Mouse (Mus musculus) small intestine, adult 2 months (tissue): Measurements from ENCODE around the gene Anks1.

ENCODE experiments used
- CTCF ChIP-seq: fragments of 200-500 bp; IDR thresholded peaks from 2 replicates; pipeline ENCODE4 v1.5.1; 2012; ENCODE audit warnings: low read depth, mild to moderate bottlenecking, control low read depth, inconsistent platforms, low read length, moderate library complexity, mixed read lengths; ENCODE audit not compliant: insufficient replicate concordance, insufficient read length; ENCODE audit errors: extremely low read depth
- POLR2A ChIP-seq: fragments of 200-500 bp; IDR thresholded peaks from 2 replicates; pipeline ENCODE4 v1.6.1; 2012; ENCODE audit warnings: low read depth, mild to moderate bottlenecking, control low read depth, inconsistent platforms, low read length, moderate library complexity

GRCm38 (mm10) chr17:28101284-28101887, 192.3 kb downstream of the Anks1 start:
- no peak for TF ChIP-seq CTCF
- TF ChIP-seq POLR2A, result no peak
